Mouse (Mus musculus) myocyte (in vitro differentiated cells): ENCODE measurements around the gene Cib1.

Source experiments
- CEBPB ChIP-seq: IDR thresholded peaks from 2 replicates; pipeline ENCODE4 v1.6.1; 2011; ENCODE audit warnings: mild to moderate bottlenecking, moderate library complexity; ENCODE audit not compliant: poor library complexity, insufficient read depth, severe bottlenecking
- E2F4 ChIP-seq: IDR thresholded peaks from one replicate; pipeline ENCODE4 v1.6.1; 2011; ENCODE audit warnings: mild to moderate bottlenecking, control low read depth, moderate library complexity; ENCODE audit not compliant: insufficient read depth
- MAX ChIP-seq: IDR thresholded peaks from one replicate; pipeline ENCODE4 v1.6.1; 2011; ENCODE audit warnings: low read depth, mild to moderate bottlenecking, control low read depth
- MYOD1 ChIP-seq, 3 experiments: IDR thresholded peaks; one replicate each; pipeline ENCODE4 v1.6.1; 2011; ENCODE audit warnings: control low read depth in 2 of 3, low read depth in 2 of 3, mild to moderate bottlenecking in 2 of 3, moderate library complexity in 1 of 3; ENCODE audit not compliant: insufficient read length in 2 of 3, control insufficient read depth in 1 of 3
- MYOG ChIP-seq, 3 experiments: IDR thresholded peaks; one replicate each; pipeline ENCODE4 v1.6.1; 2011; ENCODE audit warnings: control low read depth in 2 of 3, low read depth in 2 of 3, mild to moderate bottlenecking in 2 of 3; ENCODE audit not compliant: insufficient read length in 2 of 3, control insufficient read depth in 1 of 3, insufficient read depth in 1 of 3
- POLR2A ChIP-seq: IDR thresholded peaks from one replicate; pipeline ENCODE4 v1.6.1; 2011; ENCODE audit warnings: low read depth, mild to moderate bottlenecking, control low read depth, moderate library complexity; ENCODE audit not compliant: insufficient read length
- POLR2AphosphoS2 ChIP-seq: IDR thresholded peaks from one replicate; pipeline ENCODE4 v1.6.1; 2011; ENCODE audit warnings: low read depth, control low read depth; ENCODE audit not compliant: insufficient read length
- USF1 ChIP-seq: IDR thresholded peaks from one replicate; pipeline ENCODE4 v1.6.1; 2011; ENCODE audit warnings: low read depth, mild to moderate bottlenecking, control low read depth, moderate library complexity

DNA sequence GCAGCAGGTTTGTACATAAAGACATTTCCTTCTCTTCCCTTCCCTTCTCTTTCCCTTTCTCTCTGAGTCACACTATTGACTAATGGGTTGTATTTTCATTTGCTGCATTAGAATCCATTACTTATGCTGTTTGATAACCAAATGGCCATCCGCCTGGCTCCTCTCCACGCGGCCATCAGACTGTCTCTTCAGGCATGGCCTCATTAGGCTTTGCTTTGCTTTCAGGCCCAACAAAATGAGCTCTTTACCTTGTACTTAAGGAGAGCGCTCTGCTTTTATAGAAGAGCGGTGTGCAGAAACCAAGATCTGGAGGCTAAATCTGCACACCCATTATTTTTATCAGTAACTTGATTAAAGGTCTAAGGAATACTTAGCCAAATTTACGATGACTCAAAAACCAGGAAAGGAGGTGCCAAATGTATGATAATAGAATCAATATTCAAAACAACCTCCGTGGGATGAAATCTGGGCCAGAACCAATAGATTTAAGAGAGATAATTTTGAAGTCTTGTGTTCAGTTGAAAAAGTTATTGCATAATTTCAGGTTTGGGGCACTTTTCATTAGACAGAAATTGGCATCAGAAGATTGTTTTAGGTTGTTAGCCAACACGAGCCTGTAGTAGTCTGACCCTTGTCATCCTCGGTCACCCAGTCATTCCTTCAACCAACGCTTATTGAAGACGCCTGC lies 36.9 kb downstream of the Cib1 start:
- no peak for TF ChIP-seq MYOD1 (IDR thresholded peaks at IDR 0.05; ENCODE audit: control insufficient read depth in 1 of 3, insufficient read length in 2 of 3, low read depth in 2 of 3)
- TF ChIP-seq MYOG (IDR thresholded peaks at IDR 0.05; ENCODE audit: control insufficient read depth in 1 of 3, insufficient read depth in 1 of 3, insufficient read length in 2 of 3, low read depth in 2 of 3): no peak
- TF ChIP-seq CEBPB: no peak
- TF ChIP-seq MAX: no peak
- TF ChIP-seq POLR2A: no peak
- no peak for TF ChIP-seq USF1
- TF ChIP-seq E2F4: no peak
- TF ChIP-seq POLR2AphosphoS2: no peak
